In the genomic region with DNA sequence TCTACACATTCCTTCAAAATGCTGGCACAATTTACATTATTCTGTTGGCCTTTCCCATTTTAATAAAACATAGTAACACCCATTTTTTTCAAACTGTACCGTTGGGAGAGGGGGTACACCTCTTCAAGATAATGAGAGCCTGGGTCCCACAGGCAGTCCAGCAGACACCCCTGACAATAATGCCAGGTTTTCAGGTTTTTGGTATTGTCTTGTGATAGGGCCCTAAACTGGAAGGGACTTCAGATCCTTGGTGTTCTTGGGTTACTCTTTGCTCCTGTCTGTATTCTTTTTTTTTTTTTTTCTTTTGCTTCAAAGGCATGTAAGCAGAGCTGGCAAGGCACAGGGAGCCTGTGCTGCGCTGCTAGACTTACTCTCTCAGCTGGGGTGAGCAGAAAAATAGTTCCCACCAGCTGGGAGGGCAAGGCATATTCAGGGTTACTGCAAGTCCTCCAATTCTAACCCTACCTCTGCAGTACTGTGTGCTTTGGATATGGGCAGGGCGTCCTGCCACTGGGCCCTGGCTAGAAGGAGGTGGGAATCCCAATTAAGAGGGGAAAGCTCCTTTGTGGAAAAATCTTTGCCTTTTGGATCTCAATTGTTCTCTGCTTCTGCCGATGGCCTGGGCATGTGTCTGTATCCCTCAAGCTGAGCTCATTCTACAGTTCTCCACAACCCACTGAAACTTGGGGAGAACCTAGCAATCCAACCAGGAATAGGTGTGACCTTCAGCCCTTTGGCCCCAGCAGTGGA, we compare ENCODE assay signal across 30 mouse cellular contexts. TPM values are rescaled to one million over a fixed set of nuclear protein-coding genes. Genes with fewer than 3 reads are reported as not detected.
DNase-seq lines count a peak whose midpoint lies in the region; ATAC-seq lines count a peak whose summit lies in the region.
"Had no signal": no experiment of that assay in that cellular context is flagged by ENCODE, and none has a peak within 500 bp of the region (broad histone marks: within the 10 kb centered on the region; RNA-seq: fewer than 3 reads in every experiment).

No protein-coding gene starts in this region.

- intact Hi-C loops in heart, postnatal 25 days (cut with DNase I), result no loop called here

- no peak for ATAC-seq in hindbrain, embryonic 16.5 days
- no peak for ATAC-seq in hindbrain, embryonic 13.5 days (ENCODE audit: low FRiP score)
- ATAC-seq in midbrain, embryonic 11.5 days (ENCODE audit: low FRiP score), result no peak
- no peak for ATAC-seq in kidney, embryonic 16.5 days (ENCODE audit: low FRiP score, low TSS enrichment)
- ATAC-seq: forebrain, postnatal 0 days; intestine, embryonic 15.5 days; Patski had no signal

- WGBS in hindbrain, embryonic 10.5 days, result 4% methylated on average over 4 of the region's 4 CpGs
- WGBS in hindbrain, embryonic 16.5 days, result 8% methylated on average over 4 of the region's 4 CpGs
- 5% methylated on average over 4 of the region's 4 CpGs for WGBS in hindbrain, embryonic 13.5 days
- WGBS in midbrain, embryonic 11.5 days, result 2% methylated on average over 4 of the region's 4 CpGs
- WGBS in kidney, embryonic 16.5 days, result 6% methylated on average over 4 of the region's 4 CpGs

- H3K27ac ChIP-seq in hindbrain, embryonic 10.5 days, result peak overlapping the region; percentile 93
- H3K27ac ChIP-seq in hindbrain, embryonic 16.5 days (ENCODE audit: low read depth, low read length), result no peak overlapping the region
- H3K27ac ChIP-seq in hindbrain, embryonic 13.5 days, result 0 out of 2 replicates have a peak overlapping the region, but pooled peaks have one; percentile 55
- peak overlapping the region; percentile 92 for H3K27ac ChIP-seq in midbrain, embryonic 11.5 days (ENCODE audit: low read depth, low read length)
- H3K27ac ChIP-seq in kidney, embryonic 16.5 days (ENCODE audit: low read length), result no peak overlapping the region
- H3K27ac ChIP-seq: heart, embryonic 15.5 days; intestine, embryonic 15.5 days had no signal

- H3K36me3 ChIP-seq in hindbrain, embryonic 10.5 days, result peaks cover 28% of the 10 kb centered on the region
- H3K36me3 ChIP-seq in hindbrain, embryonic 16.5 days (ENCODE audit: control insufficient read depth, insufficient read depth, low read length), result no peaks in the 10 kb centered on the region
- H3K36me3 ChIP-seq in hindbrain, embryonic 13.5 days, result no peaks in the 10 kb centered on the region
- no peaks in the 10 kb centered on the region for H3K36me3 ChIP-seq in midbrain, embryonic 11.5 days (ENCODE audit: control insufficient read depth, insufficient read depth, low read length)
- no peaks in the 10 kb centered on the region for H3K36me3 ChIP-seq in kidney, embryonic 16.5 days (ENCODE audit: insufficient read depth, low read length)
- H3K36me3 ChIP-seq: G1E; heart, embryonic 15.5 days; intestine, embryonic 15.5 days had no signal

- H3K4me2 ChIP-seq in hindbrain, embryonic 16.5 days (ENCODE audit: low read length), result no peak overlapping the region
- H3K4me2 ChIP-seq in hindbrain, embryonic 13.5 days, result peak overlapping the region; percentile 6
- H3K4me2 ChIP-seq in midbrain, embryonic 11.5 days, result peak overlapping the region; percentile 49
- H3K4me2 ChIP-seq in kidney, embryonic 16.5 days (replicated peaks; ENCODE audit: low read depth, low read length), result no peak overlapping the region
- H3K4me2 ChIP-seq: heart, embryonic 15.5 days; intestine, embryonic 15.5 days had no signal

- H3K9ac ChIP-seq in hindbrain, embryonic 16.5 days (ENCODE audit: low read depth, low read length), result no peak overlapping the region
- H3K9ac ChIP-seq in hindbrain, embryonic 13.5 days, result no peak overlapping the region
- peak overlapping the region; percentile 82 for H3K9ac ChIP-seq in midbrain, embryonic 11.5 days (ENCODE audit: low read length)
- no peak overlapping the region for H3K9ac ChIP-seq in kidney, embryonic 16.5 days (replicated peaks; ENCODE audit: low read length)
- H3K9ac ChIP-seq: forebrain, postnatal 0 days; heart, embryonic 15.5 days; intestine, embryonic 15.5 days had no signal

- peak; percentile 35 for DNase-seq in hindbrain, embryonic 10.5 days (ENCODE audit: low spot score)
- DNase-seq in midbrain, embryonic 11.5 days (ENCODE audit: low spot score, missing footprints), result peak; percentile 95
- DNase-seq in testis, postnatal 14 days (ENCODE audit: low spot score), result no peak
- no peak for DNase-seq in heart, postnatal 25 days (ENCODE audit: low spot score)
- DNase-seq: adrenal gland, postnatal 36 days; B cell, adult 2 months; cerebellum, adult 11 months; forebrain, postnatal 0 days; heart, postnatal 4 days; kidney, adult 8-10 months; kidney, postnatal 14 days; lung, postnatal 4 days had no signal

- H3K4me1 ChIP-seq in hindbrain, embryonic 10.5 days (replicated peaks), result peaks cover 46% of the 10 kb centered on the region
- H3K4me1 ChIP-seq in hindbrain, embryonic 16.5 days (ENCODE audit: control insufficient read depth, insufficient read depth, low read depth, low read length), result peaks cover 4% of the 10 kb centered on the region; the same call in 1 of the 2 replicates
- peaks cover 12% of the 10 kb centered on the region for H3K4me1 ChIP-seq in hindbrain, embryonic 13.5 days (replicated peaks)
- H3K4me1 ChIP-seq in midbrain, embryonic 11.5 days (ENCODE audit: control insufficient read depth, insufficient read depth, low read length), result peaks cover 22% of the 10 kb centered on the region
- H3K4me1 ChIP-seq in kidney, embryonic 16.5 days (ENCODE audit: insufficient read depth, low read length), result peaks cover 9% of the 10 kb centered on the region; the same call in 1 of the 2 replicates

- H3K4me3 ChIP-seq in hindbrain, embryonic 10.5 days, result peak overlapping the region; percentile 48
- no peak overlapping the region for H3K4me3 ChIP-seq in hindbrain, embryonic 16.5 days (ENCODE audit: low read length)
- H3K4me3 ChIP-seq in hindbrain, embryonic 13.5 days, result peak overlapping the region; percentile 5; the same call in 1 of the 2 replicates
- H3K4me3 ChIP-seq in midbrain, embryonic 11.5 days (ENCODE audit: low read depth, low read length), result peak overlapping the region; percentile 21
- H3K4me3 ChIP-seq in kidney, embryonic 16.5 days (ENCODE audit: low read length), result no peak overlapping the region
- H3K4me3 ChIP-seq: heart, embryonic 15.5 days; intestine, embryonic 15.5 days; myocyte had no signal

- H3K27me3 ChIP-seq in hindbrain, embryonic 10.5 days (ENCODE audit: insufficient read depth, poor library complexity, severe bottlenecking), result peaks cover 98% of the 10 kb centered on the region
- peaks cover 59% of the 10 kb centered on the region for H3K27me3 ChIP-seq in hindbrain, embryonic 16.5 days (replicated peaks; ENCODE audit: control insufficient read depth, insufficient read depth, low read length)
- H3K27me3 ChIP-seq in hindbrain, embryonic 13.5 days, result peaks cover 94% of the 10 kb centered on the region
- H3K27me3 ChIP-seq in midbrain, embryonic 11.5 days (ENCODE audit: control insufficient read depth, insufficient read depth, low read length), result peaks cover 75% of the 10 kb centered on the region
- H3K27me3 ChIP-seq in kidney, embryonic 16.5 days (ENCODE audit: insufficient read depth, low read length), result peaks cover 94% of the 10 kb centered on the region
- H3K27me3 ChIP-seq: CH12.LX had no signal

- H3K9me3 ChIP-seq in hindbrain, embryonic 10.5 days, result no peaks in the 10 kb centered on the region
- H3K9me3 ChIP-seq in hindbrain, embryonic 16.5 days (ENCODE audit: control insufficient read depth, low read length), result no peaks in the 10 kb centered on the region
- no peaks in the 10 kb centered on the region for H3K9me3 ChIP-seq in hindbrain, embryonic 13.5 days
- H3K9me3 ChIP-seq in midbrain, embryonic 11.5 days (ENCODE audit: control insufficient read depth, low read length), result no peaks in the 10 kb centered on the region
- H3K9me3 ChIP-seq in kidney, embryonic 16.5 days (ENCODE audit: low read length), result no peaks in the 10 kb centered on the region
- H3K9me3 ChIP-seq: G1E; heart, embryonic 15.5 days; intestine, embryonic 15.5 days had no signal

RNA-seq across cellular contexts. Expression of gene En2, which starts 7.6 kb away (rescaled TPM):
- polyA plus RNA-seq in hindbrain, embryonic 10.5 days (2016; fragmentation: Nextera tagmentation; extraction: Ambion mirVana), result 0.50 and 0.88 TPM in 2 replicates
- 0.40 and 0.55 TPM in 2 replicates for polyA plus RNA-seq in hindbrain, embryonic 16.5 days (2015; fragmentation: Nextera tagmentation; extraction: Ambion mirVana)
- polyA plus RNA-seq in hindbrain, embryonic 13.5 days (2015; fragmentation: Nextera tagmentation; extraction: Ambion mirVana), result 0.58 and 0.71 TPM in 2 replicates
- 2.4 and 2.9 TPM in 2 replicates for polyA plus RNA-seq in midbrain, embryonic 11.5 days (2014; fragmentation: Nextera tagmentation; extraction: Ambion mirVana)
- not detected for total RNA-seq in heart, postnatal 25 days (2021)
- polyA plus RNA-seq in kidney, embryonic 16.5 days (2015; fragmentation: Nextera tagmentation; extraction: Ambion mirVana), result 0.07 and 0.13 TPM in 2 replicates
- total RNA-seq: CH12.LX; G1E; heart, postnatal 4 days; megakaryocyte-erythroid progenitor cell, adult 5-6 weeks had no signal
- polyA plus RNA-seq: forebrain, embryonic 11.5 days; forebrain, postnatal 0 days; G1E; heart, embryonic 15.5 days; intestine, embryonic 15.5 days; limb, embryonic 11.5 days; liver, embryonic 16.5 days; lung, embryonic 16.5 days; myocyte; neural tube, embryonic 14.5 days; small intestine, adult 2 months; stomach, embryonic 16.5 days; thymus, postnatal 0 days had no signal

Comparison
In these comparisons a context has a peak if more than half of its experiments do, and no peak if none do; other contexts are left out.
1. H3K27ac ChIP-seq: peak in hindbrain, embryonic 10.5 days (single experiment), hindbrain, embryonic 13.5 days (single experiment) and midbrain, embryonic 11.5 days (single experiment); none in hindbrain, embryonic 16.5 days (single experiment) and kidney, embryonic 16.5 days (single experiment).
2. H3K4me3 ChIP-seq: peak in hindbrain, embryonic 10.5 days (single experiment), hindbrain, embryonic 13.5 days (single experiment) and midbrain, embryonic 11.5 days (single experiment); none in hindbrain, embryonic 16.5 days (single experiment) and kidney, embryonic 16.5 days (single experiment).
3. H3K4me2 ChIP-seq: peak in hindbrain, embryonic 13.5 days (single experiment) and midbrain, embryonic 11.5 days (single experiment); none in hindbrain, embryonic 16.5 days (single experiment) and kidney, embryonic 16.5 days (single experiment).
4. DNase-seq: peak in hindbrain, embryonic 10.5 days (single experiment) and midbrain, embryonic 11.5 days (single experiment); none in testis, postnatal 14 days (single experiment) and heart, postnatal 25 days (single experiment).